Mouse (Mus musculus) cerebellum, postnatal 25 days (tissue): ENCODE measurements at regions not wholly inside any gene's neighbourhood (a gene's known extent, or its start where the extent isn't known, plus 50 kb on each side); places are given as distances from the start of the nearest gene placed in this dataset.

Experiments
- DNase-seq, 2 experiments: peaks; one replicate each; pipeline ENCODE4 v3.0.0; 2021; ENCODE audit warnings: mixed read lengths in 2 of 2

DNA sequence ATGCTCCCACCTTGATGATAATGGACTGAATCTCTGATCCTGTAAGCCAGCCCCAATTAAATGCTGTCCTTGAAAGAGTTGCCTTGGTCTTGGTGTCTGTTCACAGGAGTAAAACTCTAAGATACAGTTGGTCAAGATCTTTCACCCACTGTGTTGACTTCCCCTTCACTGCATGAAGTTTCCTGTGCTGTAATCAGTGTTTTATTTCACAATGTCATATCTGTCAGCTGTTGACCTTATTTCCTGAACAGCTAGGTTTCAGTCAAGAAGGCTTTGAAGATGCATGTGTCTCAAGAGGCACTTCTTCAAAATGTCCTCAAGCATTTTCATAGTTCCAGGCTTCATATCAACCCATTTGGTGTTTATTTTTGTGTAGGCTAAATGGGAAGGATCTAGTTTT is 597.3 kb upstream of the Fam92a start:
- DNase-seq: no peak

- DNase-seq: no peak
Measured at GRCm38 (mm10) chr4:12766763-12767162, 594.9 kb upstream of the Fam92a start.

DNA sequence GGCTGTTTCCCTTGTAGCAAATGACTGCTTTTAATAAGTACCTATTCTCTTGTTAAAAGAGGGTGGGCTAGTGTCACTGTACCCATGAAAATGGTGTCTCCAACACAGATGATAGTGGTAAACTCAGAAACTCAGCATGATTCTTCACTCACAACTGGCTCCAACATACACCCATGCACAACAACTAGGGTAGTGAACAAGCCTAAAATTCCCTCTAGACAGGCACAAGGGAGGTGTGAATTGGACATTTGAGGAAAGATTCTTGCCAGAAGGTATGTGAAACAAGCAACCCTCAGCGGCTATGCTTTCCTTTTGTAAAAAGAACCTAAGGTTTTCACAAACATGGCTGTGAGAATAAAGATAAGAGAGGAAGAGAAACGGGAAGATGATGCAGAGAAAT is 579.0 kb upstream of the Fam92a start:
- no peak for DNase-seq

GRCm38 (mm10) chr4:12749874-12750273 is 578.1 kb upstream of the Fam92a start:
- DNase-seq: no peak

GRCm38 (mm10) chr4:12743714-12744327 is 572.0 kb upstream of the Fam92a start:
- no peak for DNase-seq

DNA sequence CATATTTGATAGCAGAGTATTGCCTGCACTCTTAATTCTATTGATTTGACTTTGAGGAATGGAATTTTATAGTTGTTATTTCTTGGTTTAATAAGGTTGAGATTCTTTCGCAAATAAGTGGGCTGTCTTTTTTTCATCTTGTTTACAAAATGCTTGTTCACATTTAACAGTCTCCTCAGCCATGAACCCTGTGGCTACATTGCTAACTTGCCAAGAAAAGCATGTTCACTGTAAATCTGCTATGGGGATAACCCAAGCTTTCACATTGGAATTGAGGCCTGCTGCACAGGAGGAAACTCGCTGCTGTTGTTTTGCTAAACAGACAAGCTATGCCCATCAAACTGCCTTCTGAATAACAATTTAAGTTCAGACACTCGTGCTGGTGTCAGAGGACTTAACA is 564.6 kb upstream of the Fam92a start:
- peak in 1 of 2 experiments; percentile 12 for DNase-seq

DNA sequence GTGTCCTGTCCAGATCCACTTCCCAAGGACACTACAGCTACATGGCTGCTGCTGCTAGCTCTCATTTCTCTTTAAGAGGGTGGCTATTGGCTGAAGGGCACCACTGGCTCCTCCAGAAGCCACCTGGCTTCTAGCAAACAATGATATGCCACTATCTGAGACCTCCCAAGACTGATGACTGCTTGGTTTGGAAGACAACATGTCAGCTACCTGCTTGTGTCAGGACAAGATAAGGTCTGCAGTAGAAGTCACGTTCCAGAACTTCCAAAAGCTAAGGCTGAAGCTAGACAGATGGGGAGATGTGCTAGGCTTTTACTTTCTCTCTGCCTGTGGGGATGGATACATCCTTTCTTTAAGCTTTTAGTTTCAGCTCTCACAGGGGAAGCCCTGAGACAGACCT is 528.4 kb upstream of the Fam92a start:
- no peak for DNase-seq

GRCm38 (mm10) chr4:12677814-12678213 is 506.0 kb upstream of the Fam92a start:
- no peak for DNase-seq

DNA sequence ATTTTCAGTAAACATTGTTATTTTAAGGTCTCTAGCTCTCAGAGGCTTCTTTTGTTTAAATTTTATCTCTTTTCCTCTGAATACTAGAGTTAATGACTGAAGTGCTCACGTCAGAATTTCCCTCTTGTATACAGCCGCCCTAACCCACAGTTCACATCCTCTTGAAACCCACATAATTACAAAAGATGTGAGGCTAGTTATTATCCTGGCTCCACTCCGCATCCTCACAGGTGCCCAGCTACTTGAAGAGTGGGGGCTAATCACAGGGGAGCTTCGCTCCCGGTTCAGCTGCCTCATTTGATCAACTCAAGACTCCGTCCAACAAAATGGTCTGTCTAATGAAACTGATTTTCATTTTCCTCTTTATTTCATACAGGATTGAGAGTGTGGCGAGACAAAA is 499.6 kb upstream of the Fam92a start:
- DNase-seq: no peak

GRCm38 (mm10) chr4:12663176-12663575 is 491.4 kb upstream of the Fam92a start:
- no peak for DNase-seq

DNA sequence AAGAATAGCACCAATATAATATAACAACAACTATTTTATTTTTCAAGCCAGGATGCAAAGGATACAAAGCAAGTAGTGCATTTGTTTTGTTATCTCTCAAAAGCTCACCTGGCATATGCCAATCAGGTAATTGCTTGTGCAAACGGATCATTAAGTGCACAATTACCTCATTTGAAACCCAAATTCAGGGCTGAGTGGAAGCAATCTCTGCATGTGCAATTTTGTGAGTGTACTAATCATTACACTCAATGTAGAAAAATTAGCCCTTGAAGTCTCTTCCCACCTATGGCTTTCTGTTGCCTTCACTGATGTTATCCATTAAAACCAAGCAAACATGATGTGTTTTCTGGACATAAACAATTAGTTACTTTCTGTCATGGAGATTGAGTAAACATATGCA is 490.9 kb upstream of the Fam92a start:
- no peak for DNase-seq

GRCm38 (mm10) chr4:12659084-12659483 is 487.3 kb upstream of the Fam92a start:
- DNase-seq: no peak

DNA sequence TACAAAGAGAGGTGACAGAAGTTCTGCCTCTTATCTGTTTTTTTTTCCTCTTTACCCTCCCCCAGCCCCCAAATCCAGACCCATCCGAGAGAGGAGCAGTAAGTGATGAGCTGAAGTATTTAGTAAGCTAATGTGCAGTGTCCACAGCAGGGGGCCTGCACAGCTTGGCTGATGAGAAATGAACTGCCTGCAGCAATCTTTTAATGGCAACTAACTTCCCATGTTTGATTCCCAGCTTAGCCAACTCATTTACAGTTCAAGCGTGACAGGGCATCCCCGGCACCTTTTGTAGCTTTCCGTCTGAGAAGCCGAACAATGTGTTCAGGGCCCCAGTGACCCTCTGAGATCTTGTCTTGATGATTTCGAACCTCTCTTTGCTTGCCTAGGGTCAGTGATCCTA is 486.8 kb upstream of the Fam92a start:
- DNase-seq: peak in 1 of 2 experiments; percentile 15

GRCm38 (mm10) chr4:12657820-12658219 is 486.0 kb upstream of the Fam92a start:
- no peak for DNase-seq

- no peak for DNase-seq
Measured at GRCm38 (mm10) chr4:12656924-12657603, 485.2 kb upstream of the Fam92a start.

- DNase-seq: peak; percentile 8 to 17
Measured at GRCm38 (mm10) chr4:12655457-12656228, 483.8 kb upstream of the Fam92a start.

DNA sequence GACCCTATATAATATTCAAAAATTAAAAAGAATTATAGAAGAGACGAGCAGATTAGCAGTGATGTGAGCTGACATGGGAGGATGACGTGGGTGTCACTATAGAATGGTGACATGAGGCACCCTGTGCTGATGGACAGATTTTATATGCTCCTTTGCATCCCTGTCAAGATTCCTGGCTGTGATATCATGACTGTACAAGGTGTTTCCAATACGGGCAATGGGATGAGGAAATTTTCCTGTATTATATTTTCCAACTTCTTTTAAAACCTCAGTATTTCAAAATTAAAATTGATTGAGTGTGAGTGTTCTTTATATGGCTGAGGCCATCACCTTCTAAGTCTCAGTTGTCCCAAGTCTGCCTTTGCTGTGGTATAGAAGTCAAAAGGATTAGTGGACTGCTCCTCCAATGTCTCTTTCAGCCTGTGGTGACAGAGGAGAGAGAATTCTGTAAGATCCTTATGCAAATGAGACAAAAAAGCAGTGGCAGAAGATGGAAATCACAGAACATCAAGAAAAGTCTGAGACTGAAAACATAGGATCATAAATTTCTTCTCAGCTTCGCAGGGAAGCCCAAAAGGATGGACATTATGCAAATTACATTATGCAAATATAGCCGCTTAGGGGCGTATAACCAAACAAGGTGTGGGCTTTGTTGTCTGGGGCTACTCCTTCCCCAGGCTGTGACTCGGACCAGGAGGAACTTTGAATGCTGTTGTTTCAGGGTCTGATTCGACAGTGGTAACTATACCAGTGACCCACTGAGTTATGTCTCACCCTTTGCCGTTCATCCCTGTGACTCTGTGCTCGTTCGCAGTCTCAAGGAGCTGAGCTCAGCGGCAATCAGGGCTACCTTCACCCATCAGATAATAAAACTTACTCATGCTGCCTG is 483.0 kb upstream of the Fam92a start:
- DNase-seq: no peak

DNA sequence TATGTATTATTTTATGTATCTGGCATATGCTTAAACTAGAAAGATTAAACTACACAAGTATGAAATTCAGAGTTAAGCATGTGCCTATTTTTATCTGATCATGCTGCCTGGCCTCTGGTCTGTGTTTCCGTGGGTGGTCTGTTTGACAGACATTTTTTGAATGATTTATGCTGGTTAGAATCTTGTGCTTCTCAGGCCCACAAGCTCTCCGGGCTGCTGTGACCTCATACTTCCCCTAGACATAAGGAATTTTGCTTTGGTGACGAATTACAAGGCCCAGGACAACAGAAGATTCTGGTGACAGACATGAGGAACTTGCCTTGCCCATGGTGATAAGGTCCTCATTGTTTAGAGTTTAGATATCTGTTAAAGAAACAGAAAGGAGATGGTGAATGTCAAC is 475.9 kb upstream of the Fam92a start:
- DNase-seq: no peak

- DNase-seq: no peak
Measured at GRCm38 (mm10) chr4:12642525-12642928, 470.7 kb upstream of the Fam92a start.

DNA sequence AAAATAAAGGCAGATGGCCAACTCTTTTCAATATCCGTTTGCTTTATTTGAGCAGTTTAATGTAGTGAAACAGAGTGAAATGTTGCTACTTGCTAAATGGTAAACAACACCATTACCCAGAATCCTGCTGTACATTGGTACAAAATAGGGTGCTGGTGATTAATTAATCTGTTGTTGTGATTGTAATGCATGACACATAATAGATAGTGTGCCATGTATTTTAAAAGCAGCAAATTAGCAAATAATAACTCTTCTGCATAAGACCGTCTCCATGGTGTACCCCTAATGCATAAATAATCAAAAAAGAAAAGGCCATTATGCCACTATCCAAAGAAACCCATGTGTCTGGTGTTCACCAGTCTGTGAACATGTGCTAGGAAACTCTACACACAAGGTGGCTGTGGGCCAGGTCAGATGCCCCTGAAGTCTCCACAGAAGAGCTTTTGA is 457.6 kb upstream of the Fam92a start:
- no peak for DNase-seq

DNA sequence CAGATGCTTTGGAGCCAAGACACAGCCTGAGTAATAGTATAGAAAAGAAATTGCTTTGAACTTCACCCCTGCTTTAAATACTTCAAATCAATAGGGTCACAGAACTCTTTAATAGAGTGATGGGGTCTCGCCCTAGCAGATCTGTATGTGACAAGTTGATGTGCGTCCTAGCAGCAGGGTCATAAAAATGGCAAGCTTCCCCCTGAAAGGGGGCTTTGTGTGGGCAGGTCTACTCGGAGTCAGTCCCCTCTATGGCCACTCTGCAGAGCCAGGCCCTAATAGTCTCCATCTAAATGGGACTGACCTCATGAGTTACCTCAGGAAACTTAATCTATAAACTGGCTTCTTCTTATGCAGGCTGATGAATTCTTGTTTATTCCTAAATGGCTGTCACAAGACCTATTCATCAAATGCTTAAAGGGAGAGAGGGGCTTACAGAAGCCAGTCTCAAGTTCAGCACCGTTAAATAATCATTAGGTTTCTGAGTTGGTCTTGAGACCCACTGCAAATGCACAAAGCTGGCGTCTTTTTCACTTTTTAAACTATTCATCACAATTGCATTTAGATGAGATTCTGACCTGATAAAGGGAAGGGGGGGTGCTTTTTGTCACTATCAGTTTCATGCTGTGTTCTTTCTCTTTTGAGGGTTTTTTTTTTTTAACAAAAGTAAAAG is 457.0 kb upstream of the Fam92a start:
- no peak for DNase-seq

DNA sequence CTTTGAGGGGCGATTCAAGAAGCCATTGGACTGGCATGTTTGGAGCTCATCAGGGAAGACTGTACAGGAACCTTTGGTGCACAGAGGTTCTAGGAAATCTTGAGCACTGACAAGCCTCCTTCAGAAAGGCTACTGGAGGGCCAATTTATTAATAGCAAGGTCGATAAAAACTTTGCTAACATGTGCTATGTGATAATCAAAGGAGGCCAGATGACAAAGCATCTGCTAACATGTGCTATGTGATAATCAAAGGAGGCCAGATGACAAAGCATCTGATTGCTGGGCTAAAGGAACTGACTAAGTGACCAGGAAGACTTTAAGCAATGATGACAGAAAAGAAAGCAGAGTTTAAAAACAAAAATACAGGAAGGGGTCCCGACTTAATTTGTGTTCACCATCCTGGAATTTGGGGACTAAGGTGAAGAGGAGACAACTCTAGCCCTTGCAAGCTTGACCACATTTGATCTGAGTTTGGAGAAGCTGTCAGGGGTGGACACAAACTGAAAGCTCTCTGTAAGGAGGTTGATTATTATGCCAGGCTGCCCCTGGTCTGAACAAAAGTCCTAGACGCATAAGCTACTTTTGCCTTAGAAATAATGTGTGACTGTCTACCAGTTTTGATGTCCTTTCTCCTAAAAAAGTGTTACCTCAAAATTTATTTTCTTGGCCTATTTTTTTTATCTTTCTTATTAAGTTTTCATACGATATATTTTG is 455.5 kb upstream of the Fam92a start:
- no peak for DNase-seq
